Mouse (Mus musculus): ENCODE data around the gene Olfr412. TPM values are rescaled to one million over a fixed set of nuclear protein-coding genes. Genes with fewer than 3 reads are reported as not detected.
A peak's percentile ranks its signal among the peaks of the same experiment; 100 is the strongest.

The Olfr412 gene
- total RNA-seq, 1 experiment from 2014 or later = not detected

GRCm38 (mm10) chr11:74408587-74409446 is 46.9 kb downstream of the Olfr412 start:
- peak; percentile 33 to 40; a peak in 2 of 4 replicates for ATAC-seq (replicated peaks in 1 of 2; ENCODE audit: insufficient read depth in 1 of 2, low FRiP score in 2 of 2, low TSS enrichment in 1 of 2, low read depth in 1 of 2, poor library complexity in 2 of 2, severe bottlenecking in 2 of 2)

GRCm38 (mm10) chr11:74409447-74409754 is 47.5 kb downstream of the Olfr412 start:
- ATAC-seq (replicated peaks in 1 of 2; ENCODE audit: insufficient read depth in 1 of 2, low FRiP score in 2 of 2, low TSS enrichment in 1 of 2, low read depth in 1 of 2, poor library complexity in 2 of 2, severe bottlenecking in 2 of 2) = no peak

- no peak for ATAC-seq (replicated peaks in 1 of 2; ENCODE audit: insufficient read depth in 1 of 2, low FRiP score in 2 of 2, low TSS enrichment in 1 of 2, low read depth in 1 of 2, poor library complexity in 2 of 2, severe bottlenecking in 2 of 2)
These were observed 47.9 kb downstream of the Olfr412 start for GRCm38 (mm10) chr11:74409757-74410174.

GRCm38 (mm10) chr11:74411943-74412342 is 50.1 kb downstream of the Olfr412 start:
- no peak for ATAC-seq (replicated peaks in 1 of 2; ENCODE audit: insufficient read depth in 1 of 2, low FRiP score in 2 of 2, low TSS enrichment in 1 of 2, low read depth in 1 of 2, poor library complexity in 2 of 2, severe bottlenecking in 2 of 2)

- no peak for ATAC-seq (replicated peaks in 1 of 2; ENCODE audit: insufficient read depth in 1 of 2, low FRiP score in 2 of 2, low TSS enrichment in 1 of 2, low read depth in 1 of 2, poor library complexity in 2 of 2, severe bottlenecking in 2 of 2)
These were observed 50.6 kb downstream of the Olfr412 start for GRCm38 (mm10) chr11:74412462-74412861.

GRCm38 (mm10) chr11:74413449-74413972 is 51.6 kb downstream of the Olfr412 start:
- no peak for ATAC-seq (replicated peaks in 1 of 2; ENCODE audit: insufficient read depth in 1 of 2, low FRiP score in 2 of 2, low TSS enrichment in 1 of 2, low read depth in 1 of 2, poor library complexity in 2 of 2, severe bottlenecking in 2 of 2)

- no peak for ATAC-seq (replicated peaks in 1 of 2; ENCODE audit: insufficient read depth in 1 of 2, low FRiP score in 2 of 2, low TSS enrichment in 1 of 2, low read depth in 1 of 2, poor library complexity in 2 of 2, severe bottlenecking in 2 of 2)
These were observed 52.2 kb downstream of the Olfr412 start for GRCm38 (mm10) chr11:74414112-74414511.

GRCm38 (mm10) chr11:74415736-74416135 is 53.9 kb downstream of the Olfr412 start:
- no peak for ATAC-seq (replicated peaks in 1 of 2; ENCODE audit: insufficient read depth in 1 of 2, low FRiP score in 2 of 2, low TSS enrichment in 1 of 2, low read depth in 1 of 2, poor library complexity in 2 of 2, severe bottlenecking in 2 of 2)

Other genes starting within 250 kb of the Olfr412 start
- gene Olfr401, start 248.4 kb upstream of the Olfr412 start, total RNA-seq (2017) = not detected in 2 replicates
- not detected in 2 replicates for gene Olfr402, start 208.5 kb upstream of the Olfr412 start, total RNA-seq (2017)
- not detected in 2 replicates for gene Olfr403, start 175.8 kb upstream of the Olfr412 start, total RNA-seq (2017)
- not detected in 2 replicates for gene Olfr43, start 150.7 kb upstream of the Olfr412 start, total RNA-seq (2017)
- gene Olfr406, start 102.3 kb upstream of the Olfr412 start, total RNA-seq (2017) = not detected in 2 replicates
- not detected in 2 replicates for gene Olfr59, start 78.3 kb upstream of the Olfr412 start, total RNA-seq (2017)
- gene Olfr410, start 24.0 kb upstream of the Olfr412 start, total RNA-seq (2017) = not detected in 2 replicates
- gene Olfr411, start 9.4 kb upstream of the Olfr412 start, total RNA-seq (2017) = not detected in 2 replicates
- gene Rap1gap2, start 248.8 kb downstream of the Olfr412 start, total RNA-seq (2017) = 2.1 and 3.5 TPM in 2 replicates

All from hematopoietic stem cell, adult 5-6 weeks (primary cell).